Mouse (Mus musculus): ENCODE data around the gene Zfp628.

DNA sequence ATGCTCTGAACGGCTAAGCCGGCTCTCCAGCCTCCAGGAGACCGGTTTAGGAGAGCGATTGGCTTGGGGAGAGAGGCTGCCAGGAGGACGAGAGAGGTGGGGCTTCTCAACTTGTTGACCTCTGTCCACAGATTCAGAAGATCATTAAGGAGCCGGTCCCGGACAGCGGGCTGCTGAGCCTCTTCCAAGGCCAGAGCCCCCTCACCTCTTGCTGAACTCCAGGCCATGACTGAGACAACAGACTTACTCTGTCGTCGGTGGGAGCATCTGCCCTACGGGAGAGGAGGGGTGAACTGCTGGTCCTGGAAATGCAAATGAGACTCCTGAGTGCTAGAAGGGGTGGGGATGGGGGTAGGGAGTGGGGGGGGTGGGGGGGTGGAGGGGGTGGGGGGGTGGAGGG is 19.8 kb upstream of the Zfp628 start:
- no peak for TF ChIP-seq CTCF (IDR thresholded peaks at IDR 0.05)
- no peak for TF ChIP-seq EP300 (IDR thresholded peaks at IDR 0.05)

All from lung, postnatal 0 days (tissue).